Mouse (Mus musculus) thymus, adult 2 months (tissue): Measurements from ENCODE around the gene Col13a1.

Experiments
- CTCF ChIP-seq: fragments of 200-500 bp; IDR thresholded peaks from 2 replicates; pipeline ENCODE4 v1.5.1; 2012; ENCODE audit warnings: mild to moderate bottlenecking, control low read depth, low read length, moderate library complexity, borderline replicate concordance; ENCODE audit not compliant: control insufficient read depth, poor library complexity, insufficient read depth; ENCODE audit errors: extremely low read depth
- POLR2A ChIP-seq: fragments of 200-500 bp; IDR thresholded peaks from 2 replicates; pipeline ENCODE4 v1.6.1; 2012; ENCODE audit warnings: mild to moderate bottlenecking, low read length, control low read depth, moderate library complexity; ENCODE audit not compliant: control insufficient read depth, poor library complexity, insufficient read depth; ENCODE audit errors: extremely low read depth

- no peak for TF ChIP-seq CTCF
- TF ChIP-seq POLR2A: no peak
These were observed 73.6 kb downstream of the Col13a1 start for GRCm38 (mm10) chr10:61905308-61905707.
